Mouse (Mus musculus): Measurements from ENCODE around the gene Celf1. TPM values are rescaled to one million over a fixed set of nuclear protein-coding genes. Genes with fewer than 3 reads are reported as not detected.

Celf1 gene
- total and polyA plus RNA-seq, 3 experiments, result 46.2 to 212 (median 82.3) TPM

DNA sequence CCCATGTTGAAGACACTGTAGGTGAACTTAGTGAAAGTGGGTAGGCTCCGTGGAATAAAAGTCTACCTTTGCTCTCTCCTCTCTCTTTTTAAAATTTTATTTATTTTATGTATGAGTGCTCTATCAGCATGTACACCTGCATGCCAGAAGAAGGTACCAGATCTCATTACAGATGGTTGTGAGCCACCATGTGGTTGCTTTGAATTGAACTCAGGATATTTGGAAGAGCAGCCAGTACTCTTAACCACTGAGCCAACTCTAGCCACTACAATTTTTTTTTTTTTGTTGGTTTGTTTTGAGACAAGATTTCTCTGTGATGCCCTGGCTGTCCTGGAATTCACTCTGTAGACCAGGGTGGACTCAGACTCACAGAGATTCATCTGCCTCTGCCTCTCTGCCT is 23.1 kb downstream of the Celf1 start:
- Histone ChIP-seq H3K27me3 (ENCODE audit: control insufficient read depth in 1 of 2, insufficient read depth in 2 of 2, low read length in 2 of 2) (no peaks in the 10 kb centered on the region), H3K36me3 (ENCODE audit: control insufficient read depth in 1 of 2, insufficient read depth in 2 of 2, low read length in 2 of 2) (peaks cover 6 to 23% of the 10 kb centered on the region in 2 experiments), H3K27ac (ENCODE audit: control insufficient read depth, low read depth, low read length) (no peak overlapping the region), H3K79me2 (ENCODE audit: control insufficient read depth, insufficient read depth, low read length, poor library complexity) (peaks cover 67% of the 10 kb centered on the region), H3K9ac (ENCODE audit: control insufficient read depth, low read depth, low read length, poor library complexity, severe bottlenecking) (no peak overlapping the region), H3K4me1 (ENCODE audit: control insufficient read depth in 1 of 2, insufficient read depth in 2 of 2, low read length in 2 of 2) (peaks cover 6% of the 10 kb centered on the region in 2 experiments), H3K4me3 (ENCODE audit: control insufficient read depth in 1 of 2, insufficient read depth in 1 of 2, low read depth in 2 of 2, low read length in 2 of 2) (no peak overlapping the region), H3K9me3 (replicated peaks; ENCODE audit: insufficient read depth, low read length) (no peaks in the 10 kb centered on the region)
- no peak for DNase-seq (ENCODE audit: low read depth, low spot score)
- no peak for TF ChIP-seq SIN3A (IDR thresholded peaks at IDR 0.05; ENCODE audit: low read length)
- no peak for TF ChIP-seq MEF2A (IDR thresholded peaks at IDR 0.05; ENCODE audit: extremely low read depth, insufficient replicate concordance, low read depth, low read length, poor library complexity, severe bottlenecking)
- TF ChIP-seq USF2 (IDR thresholded peaks at IDR 0.05; ENCODE audit: borderline replicate concordance in 1 of 2, insufficient read depth in 1 of 2, low read depth in 1 of 2, low read length in 2 of 2), result no peak
- TF ChIP-seq CHD1 (IDR thresholded peaks at IDR 0.05; ENCODE audit: low read depth, low read length), result no peak
- no peak for TF ChIP-seq POLR2AphosphoS2 (IDR thresholded peaks at IDR 0.05; ENCODE audit: low read length)
- TF ChIP-seq MYB (IDR thresholded peaks at IDR 0.05; ENCODE audit: low read depth, low read length), result no peak
- TF ChIP-seq MYC (IDR thresholded peaks at IDR 0.05; ENCODE audit: low read depth, low read length), result no peak
- TF ChIP-seq GABPA (IDR thresholded peaks at IDR 0.05; ENCODE audit: low read depth, low read length), result no peak
- TF ChIP-seq SMC3 (IDR thresholded peaks at IDR 0.05; ENCODE audit: low read depth, low read length), result no peak
- no peak for TF ChIP-seq ETS1 (IDR thresholded peaks at IDR 0.05; ENCODE audit: low read depth, low read length)
- no peak for TF ChIP-seq HCFC1 (IDR thresholded peaks at IDR 0.05; ENCODE audit: low read depth, low read length)
- TF ChIP-seq RAD21 (IDR thresholded peaks at IDR 0.05; ENCODE audit: low read depth, low read length), result no peak
- TF ChIP-seq NRF1 (IDR thresholded peaks at IDR 0.05; ENCODE audit: insufficient read depth, low read depth, low read length, poor library complexity, severe bottlenecking), result no peak
- TF ChIP-seq ELF1 (IDR thresholded peaks at IDR 0.05; ENCODE audit: low read depth, low read length), result no peak
- TF ChIP-seq MAFK (IDR thresholded peaks at IDR 0.05; ENCODE audit: borderline replicate concordance, low read depth, low read length), result no peak

DNA sequence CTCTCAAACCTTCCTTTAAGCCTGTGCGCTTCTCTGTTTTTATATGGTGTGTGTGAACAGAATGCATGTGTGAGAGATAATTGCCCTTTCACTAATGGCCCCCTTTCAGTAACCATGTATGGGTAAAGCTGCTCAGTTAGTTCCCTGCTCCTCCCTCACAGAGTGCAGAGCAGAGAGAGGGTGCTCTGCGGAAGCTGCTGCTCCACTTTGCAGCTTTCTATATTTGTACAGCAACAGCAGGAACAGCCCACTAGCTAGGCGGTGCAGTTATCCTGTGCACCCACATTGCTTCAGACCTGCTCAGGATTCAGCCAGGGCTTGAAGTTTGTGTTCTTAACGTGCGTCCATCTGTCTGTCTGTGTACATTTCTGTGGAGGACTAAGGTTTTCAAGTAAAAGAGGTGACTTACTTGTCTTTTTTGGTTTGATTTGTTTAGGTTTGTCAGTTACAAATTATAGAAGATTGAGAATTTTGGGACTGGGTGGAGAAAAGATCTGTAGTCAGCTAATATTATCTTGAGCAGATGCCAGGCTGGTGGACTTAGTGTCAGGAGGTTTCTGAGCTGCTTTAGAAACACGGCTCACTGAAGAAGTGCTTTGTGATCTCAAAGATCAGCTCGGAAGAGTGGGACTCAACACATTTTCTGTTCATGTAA is 24.8 kb downstream of the Celf1 start:
- Histone ChIP-seq H3K9ac (ENCODE audit: control insufficient read depth, low read depth, low read length, poor library complexity, severe bottlenecking) (no peak overlapping the region), H3K27ac (ENCODE audit: control insufficient read depth, low read depth, low read length) (no peak overlapping the region), H3K79me2 (ENCODE audit: control insufficient read depth, insufficient read depth, low read length, poor library complexity) (peaks cover 68% of the 10 kb centered on the region), H3K36me3 (ENCODE audit: control insufficient read depth in 1 of 2, insufficient read depth in 2 of 2, low read length in 2 of 2) (peaks cover 6 to 16% of the 10 kb centered on the region in 2 experiments), H3K4me1 (ENCODE audit: control insufficient read depth in 1 of 2, insufficient read depth in 2 of 2, low read length in 2 of 2) (peaks cover 6% of the 10 kb centered on the region in 2 experiments), H3K4me3 (ENCODE audit: control insufficient read depth in 1 of 2, insufficient read depth in 1 of 2, low read depth in 2 of 2, low read length in 2 of 2) (no peak overlapping the region), H3K27me3 (ENCODE audit: control insufficient read depth in 1 of 2, insufficient read depth in 2 of 2, low read length in 2 of 2) (no peaks in the 10 kb centered on the region), H3K9me3 (replicated peaks; ENCODE audit: insufficient read depth, low read length) (no peaks in the 10 kb centered on the region)
- TF ChIP-seq ELF1 (IDR thresholded peaks at IDR 0.05; ENCODE audit: low read depth, low read length), result no peak
- TF ChIP-seq ZC3H11A (IDR thresholded peaks at IDR 0.05; ENCODE audit: low read depth, low read length), result no peak
- TF ChIP-seq GATA1 (IDR thresholded peaks at IDR 0.05; ENCODE audit: low read depth, low read length), result no peak
- no peak for TF ChIP-seq ZMIZ1 (IDR thresholded peaks at IDR 0.05; ENCODE audit: low read depth, low read length)
- no peak for TF ChIP-seq CHD1 (IDR thresholded peaks at IDR 0.05; ENCODE audit: low read depth, low read length)
- no peak for TF ChIP-seq CHD2 (IDR thresholded peaks at IDR 0.05; ENCODE audit: low read length)
- TF ChIP-seq USF2 (IDR thresholded peaks at IDR 0.05; ENCODE audit: borderline replicate concordance in 1 of 2, insufficient read depth in 1 of 2, low read depth in 1 of 2, low read length in 2 of 2), result no peak
- TF ChIP-seq HCFC1 (IDR thresholded peaks at IDR 0.05; ENCODE audit: low read depth, low read length), result no peak
- TF ChIP-seq RCOR1 (IDR thresholded peaks at IDR 0.05; ENCODE audit: low read depth, low read length), result no peak
- TF ChIP-seq POLR2AphosphoS2 (IDR thresholded peaks at IDR 0.05; ENCODE audit: low read length), result no peak
- no peak for TF ChIP-seq BHLHE40 (IDR thresholded peaks at IDR 0.05; ENCODE audit: borderline replicate concordance, low read depth, low read length)
- no peak for TF ChIP-seq SMC3 (IDR thresholded peaks at IDR 0.05; ENCODE audit: low read depth, low read length)
- no peak for TF ChIP-seq SIN3A (IDR thresholded peaks at IDR 0.05; ENCODE audit: low read length)
- no peak for TF ChIP-seq ZKSCAN1 (IDR thresholded peaks at IDR 0.05; ENCODE audit: low read depth, low read length)
- no peak for TF ChIP-seq USF1 (IDR thresholded peaks at IDR 0.05; ENCODE audit: low read depth, low read length)
- no peak for TF ChIP-seq MXI1 (IDR thresholded peaks at IDR 0.05; ENCODE audit: low read depth, low read length)
- no peak for TF ChIP-seq MYC (IDR thresholded peaks at IDR 0.05; ENCODE audit: low read depth, low read length)
- TF ChIP-seq KAT2A (conservative IDR thresholded peaks at IDR 0.05; ENCODE audit: low read depth, low read length), result no peak
- DNase-seq (ENCODE audit: low read depth, low spot score), result no peak

All from MEL (cell line).